Mouse (Mus musculus): ENCODE measurements around the gene Notch2. TPM values are rescaled to one million over a fixed set of nuclear protein-coding genes. Genes with fewer than 3 reads are reported as not detected.
A peak's percentile ranks its signal among the peaks of the same experiment; 100 is the strongest.

The Notch2 gene
- polyA plus RNA-seq, 1 experiment from 2014 or later = 42.7 TPM

- WGBS = 68% methylated on average over 3 of the region's 3 CpGs
These were observed 18.9 kb downstream of the Notch2 start for GRCm38 (mm10) chr3:98032191-98032590.

GRCm38 (mm10) chr3:98032944-98033343 is 19.6 kb downstream of the Notch2 start:
- no peak overlapping the region for H3K4me2 ChIP-seq (replicated peaks; ENCODE audit: low read depth, low read length)
- WGBS = 29% methylated on average over 5 of the region's 5 CpGs
- H3K4me1 ChIP-seq (ENCODE audit: control insufficient read depth, insufficient read depth, low read length) = peaks cover 83% of the 10 kb centered on the region
- H3K36me3 ChIP-seq (ENCODE audit: control insufficient read depth, insufficient read depth, low read length) = no peaks in the 10 kb centered on the region; the same call in 1 of the 2 replicates
- no peak overlapping the region for H3K27ac ChIP-seq (ENCODE audit: low read depth, low read length)
- H3K27me3 ChIP-seq (ENCODE audit: control insufficient read depth, insufficient read depth, low read length) = no peaks in the 10 kb centered on the region
- H3K4me3 ChIP-seq (ENCODE audit: low read length) = no peak overlapping the region
- H3K9me3 ChIP-seq (ENCODE audit: control insufficient read depth, low read length) = no peaks in the 10 kb centered on the region
- H3K9ac ChIP-seq (ENCODE audit: low read depth, low read length) = no peak overlapping the region
- no peak for ATAC-seq (ENCODE audit: low FRiP score, low TSS enrichment)

More at GRCm38 (mm10) chr3:98032191-98032590, 18.9 kb downstream of the Notch2 start:
- Histone ChIP-seq H3K27ac (ENCODE audit: low read depth, low read length) (no peak overlapping the region), H3K4me1 (ENCODE audit: control insufficient read depth, insufficient read depth, low read length) (peaks cover 83% of the 10 kb centered on the region), H3K27me3 (ENCODE audit: control insufficient read depth, insufficient read depth, low read length) (no peaks in the 10 kb centered on the region), H3K9me3 (ENCODE audit: control insufficient read depth, low read length) (no peaks in the 10 kb centered on the region), H3K4me3 (ENCODE audit: low read length) (no peak overlapping the region), H3K9ac (ENCODE audit: low read depth, low read length) (no peak overlapping the region), H3K4me2 (replicated peaks; ENCODE audit: low read depth, low read length) (no peak overlapping the region), H3K36me3 (ENCODE audit: control insufficient read depth, insufficient read depth, low read length) (no peaks in the 10 kb centered on the region; the same call in 1 of the 2 replicates)
- ATAC-seq (ENCODE audit: low FRiP score, low TSS enrichment) = no peak

GRCm38 (mm10) chr3:98034622-98035593 is 21.6 kb downstream of the Notch2 start:
- Histone ChIP-seq H3K27ac (ENCODE audit: low read depth, low read length) (peak overlapping the region; percentile 25), H3K4me2 (replicated peaks; ENCODE audit: low read depth, low read length) (peak overlapping the region; percentile 19; the same call in 1 of the 2 replicates), H3K9ac (ENCODE audit: low read depth, low read length) (0 out of 2 replicates have a peak overlapping the region, but pooled peaks have one; percentile 12)

GRCm38 (mm10) chr3:98036161-98036560 is 22.8 kb downstream of the Notch2 start:
- H3K27me3 ChIP-seq (ENCODE audit: control insufficient read depth, insufficient read depth, low read length) = no peaks in the 10 kb centered on the region
- 45% methylated on average over 6 of the region's 6 CpGs for WGBS
- no peak overlapping the region for H3K4me3 ChIP-seq (ENCODE audit: low read length)
- H3K4me2 ChIP-seq (replicated peaks; ENCODE audit: low read depth, low read length) = no peak overlapping the region
- ATAC-seq (ENCODE audit: low FRiP score, low TSS enrichment) = 0 out of 2 replicates have a peak, but pooled peaks have one; percentile 16
- no peaks in the 10 kb centered on the region; the same call in 1 of the 2 replicates for H3K36me3 ChIP-seq (ENCODE audit: control insufficient read depth, insufficient read depth, low read length)
- H3K27ac ChIP-seq (ENCODE audit: low read depth, low read length) = peak overlapping the region; percentile 63; the same call in 1 of the 2 replicates
- H3K9ac ChIP-seq (ENCODE audit: low read depth, low read length) = no peak overlapping the region
- no peaks in the 10 kb centered on the region for H3K9me3 ChIP-seq (ENCODE audit: control insufficient read depth, low read length)
- peaks cover 85% of the 10 kb centered on the region for H3K4me1 ChIP-seq (ENCODE audit: control insufficient read depth, insufficient read depth, low read length)

More at GRCm38 (mm10) chr3:98034622-98035593, 21.6 kb downstream of the Notch2 start:
- H3K4me1 ChIP-seq (ENCODE audit: control insufficient read depth, insufficient read depth, low read length) = peaks cover 86% of the 10 kb centered on the region
- no peaks in the 10 kb centered on the region for H3K9me3 ChIP-seq (ENCODE audit: control insufficient read depth, low read length)
- H3K36me3 ChIP-seq (ENCODE audit: control insufficient read depth, insufficient read depth, low read length) = no peaks in the 10 kb centered on the region; the same call in 1 of the 2 replicates
- no peak overlapping the region for H3K4me3 ChIP-seq (ENCODE audit: low read length)
- H3K27me3 ChIP-seq (ENCODE audit: control insufficient read depth, insufficient read depth, low read length) = no peaks in the 10 kb centered on the region
- 41% methylated on average over 15 of the region's 15 CpGs for WGBS
- ATAC-seq (ENCODE audit: low FRiP score, low TSS enrichment) = no peak

GRCm38 (mm10) chr3:98037151-98037550 is 23.8 kb downstream of the Notch2 start:
- no peaks in the 10 kb centered on the region for H3K27me3 ChIP-seq (ENCODE audit: control insufficient read depth, insufficient read depth, low read length)
- no peak for ATAC-seq (ENCODE audit: low FRiP score, low TSS enrichment)
- H3K36me3 ChIP-seq (ENCODE audit: control insufficient read depth, insufficient read depth, low read length) = no peaks in the 10 kb centered on the region
- no peak overlapping the region for H3K4me3 ChIP-seq (ENCODE audit: low read length)
- 66% methylated on average over 7 of the region's 7 CpGs for WGBS
- no peak overlapping the region; the same call in 1 of the 2 replicates for H3K27ac ChIP-seq (ENCODE audit: low read depth, low read length)
- H3K4me2 ChIP-seq (replicated peaks; ENCODE audit: low read depth, low read length) = no peak overlapping the region
- H3K4me1 ChIP-seq (ENCODE audit: control insufficient read depth, insufficient read depth, low read length) = peaks cover 83% of the 10 kb centered on the region
- H3K9me3 ChIP-seq (ENCODE audit: control insufficient read depth, low read length) = no peaks in the 10 kb centered on the region
- H3K9ac ChIP-seq (ENCODE audit: low read depth, low read length) = no peak overlapping the region

GRCm38 (mm10) chr3:98038658-98039057 is 25.3 kb downstream of the Notch2 start:
- peak overlapping the region; percentile 60; the same call in 1 of the 2 replicates for H3K27ac ChIP-seq (ENCODE audit: low read depth, low read length)
- H3K27me3 ChIP-seq (ENCODE audit: control insufficient read depth, insufficient read depth, low read length) = no peaks in the 10 kb centered on the region
- peaks cover 90% of the 10 kb centered on the region for H3K4me1 ChIP-seq (ENCODE audit: control insufficient read depth, insufficient read depth, low read length)
- H3K9ac ChIP-seq (ENCODE audit: low read depth, low read length) = no peak overlapping the region
- H3K36me3 ChIP-seq (ENCODE audit: control insufficient read depth, insufficient read depth, low read length) = no peaks in the 10 kb centered on the region
- H3K4me3 ChIP-seq (ENCODE audit: low read length) = no peak overlapping the region
- H3K9me3 ChIP-seq (ENCODE audit: control insufficient read depth, low read length) = no peaks in the 10 kb centered on the region
- no peak for ATAC-seq (ENCODE audit: low FRiP score, low TSS enrichment)
- 73% methylated on average over 8 of the region's 8 CpGs for WGBS
- no peak overlapping the region for H3K4me2 ChIP-seq (replicated peaks; ENCODE audit: low read depth, low read length)

- no peak for ATAC-seq (ENCODE audit: low FRiP score, low TSS enrichment)
- WGBS = 24% methylated on average over 5 of the region's 5 CpGs
- H3K4me1 ChIP-seq (ENCODE audit: control insufficient read depth, insufficient read depth, low read length) = peaks cover 90% of the 10 kb centered on the region
These were observed 25.9 kb downstream of the Notch2 start for GRCm38 (mm10) chr3:98039223-98039622.

GRCm38 (mm10) chr3:98039666-98040456 is 26.5 kb downstream of the Notch2 start:
- Histone ChIP-seq H3K4me2 (replicated peaks; ENCODE audit: low read depth, low read length) (no peak overlapping the region), H3K27ac (ENCODE audit: low read depth, low read length) (no peak overlapping the region; the same call in 1 of the 2 replicates), H3K27me3 (ENCODE audit: control insufficient read depth, insufficient read depth, low read length) (no peaks in the 10 kb centered on the region), H3K36me3 (ENCODE audit: control insufficient read depth, insufficient read depth, low read length) (no peaks in the 10 kb centered on the region), H3K4me3 (ENCODE audit: low read length) (no peak overlapping the region), H3K4me1 (ENCODE audit: control insufficient read depth, insufficient read depth, low read length) (peaks cover 90% of the 10 kb centered on the region), H3K9me3 (ENCODE audit: control insufficient read depth, low read length) (no peaks in the 10 kb centered on the region), H3K9ac (ENCODE audit: low read depth, low read length) (no peak overlapping the region)
- ATAC-seq (ENCODE audit: low FRiP score, low TSS enrichment) = no peak
- WGBS = 68% methylated on average over 16 of the region's 16 CpGs

More at GRCm38 (mm10) chr3:98039223-98039622, 25.9 kb downstream of the Notch2 start:
- Histone ChIP-seq H3K27me3 (ENCODE audit: control insufficient read depth, insufficient read depth, low read length) (no peaks in the 10 kb centered on the region), H3K4me3 (ENCODE audit: low read length) (no peak overlapping the region), H3K9me3 (ENCODE audit: control insufficient read depth, low read length) (no peaks in the 10 kb centered on the region), H3K9ac (ENCODE audit: low read depth, low read length) (no peak overlapping the region), H3K4me2 (replicated peaks; ENCODE audit: low read depth, low read length) (no peak overlapping the region), H3K36me3 (ENCODE audit: control insufficient read depth, insufficient read depth, low read length) (no peaks in the 10 kb centered on the region), H3K27ac (ENCODE audit: low read depth, low read length) (peak overlapping the region; percentile 17; the same call in 1 of the 2 replicates)

Data from kidney, embryonic 14.5 days (tissue).